In the genomic region with DNA sequence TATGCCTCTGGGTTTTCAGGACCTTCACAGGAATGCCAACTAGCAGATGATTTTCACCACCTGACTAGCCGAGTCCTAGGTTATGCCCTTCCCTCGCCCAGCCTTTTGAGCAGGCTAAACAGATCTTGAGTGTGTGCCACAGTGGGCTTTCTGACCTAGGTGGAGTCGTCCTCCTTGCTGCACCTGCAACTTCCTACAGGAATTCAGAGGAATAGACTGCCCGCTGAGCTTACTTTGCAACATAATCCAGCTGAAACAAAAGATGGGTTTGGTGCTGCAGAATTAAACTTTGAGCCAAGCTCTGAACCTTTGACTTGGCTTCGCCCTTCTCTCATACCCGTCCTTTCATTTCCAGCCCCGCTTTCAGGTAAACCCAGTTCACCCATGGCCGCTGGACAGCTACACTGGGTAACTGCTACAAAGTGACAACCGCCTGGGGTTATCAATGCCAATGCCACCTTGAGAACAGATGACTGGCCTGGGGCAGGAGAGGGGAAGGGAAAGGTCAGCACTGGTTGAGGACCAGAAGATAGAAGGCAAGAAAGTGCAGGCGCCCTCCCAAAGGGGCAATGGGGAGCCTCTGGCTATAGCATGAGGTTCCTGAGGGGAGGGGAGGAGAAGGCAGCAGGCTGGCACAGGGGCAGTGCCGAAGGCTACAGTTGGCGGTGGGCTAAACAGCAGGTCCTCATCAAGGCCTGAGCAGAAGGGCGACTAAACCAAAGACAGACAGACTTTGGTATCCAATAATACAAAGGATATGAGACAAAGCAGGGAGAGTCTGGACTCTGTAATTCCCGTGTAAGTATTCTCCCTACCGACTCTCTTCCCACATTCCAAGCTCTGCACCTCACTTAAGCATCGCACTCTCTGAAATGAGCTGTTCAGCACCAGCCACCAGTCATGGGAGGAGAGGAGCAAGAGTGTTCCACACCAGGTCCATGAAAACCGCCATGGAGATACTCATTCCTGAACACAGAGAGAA, we compare ENCODE assay signal across 18 mouse cellular contexts.
A peak's percentile ranks its signal among the peaks of the same experiment; 100 is the strongest.
DNase-seq lines count a peak whose midpoint lies in the region; ATAC-seq and TF ChIP-seq lines count a peak whose summit lies in the region.
"Had no signal": no experiment of that assay in that cellular context is flagged by ENCODE, and none has a peak within 500 bp of the region (broad histone marks: within the 10 kb centered on the region; RNA-seq: fewer than 3 reads in every experiment).

No protein-coding gene starts in this region.

- no peaks in the 10 kb centered on the region for H3K27me3 ChIP-seq in heart, embryonic 10.5 days (ENCODE audit: insufficient read depth, poor library complexity, severe bottlenecking)
- H3K27me3 ChIP-seq in liver, adult 2 months (ENCODE audit: control insufficient read depth, insufficient read depth, low read length), result no peaks in the 10 kb centered on the region
- no peaks in the 10 kb centered on the region for H3K27me3 ChIP-seq in liver, embryonic 11.5 days (replicated peaks; ENCODE audit: control insufficient read depth, insufficient read depth, low read length)
- H3K27me3 ChIP-seq: embryonic facial prominence, embryonic 13.5 days; forebrain, embryonic 12.5 days; hindbrain, embryonic 12.5 days; Patski had no signal

- H3K4me3 ChIP-seq in heart, embryonic 10.5 days, result no peak overlapping the region
- no peak overlapping the region for H3K4me3 ChIP-seq in liver, adult 2 months (ENCODE audit: insufficient read depth, low read depth, low read length)
- H3K4me3 ChIP-seq in liver, embryonic 11.5 days (ENCODE audit: low read depth, low read length), result no peak overlapping the region
- peak overlapping the region; percentile 32 to 33; a peak in 2 of 4 replicates for H3K4me3 ChIP-seq in ES-E14 (ENCODE audit: insufficient read depth in 1 of 2, low read depth in 1 of 2, low read length in 2 of 2, poor library complexity in 1 of 2, severe bottlenecking in 1 of 2)
- H3K4me3 ChIP-seq: embryonic facial prominence, embryonic 13.5 days; forebrain, embryonic 12.5 days; hindbrain, embryonic 12.5 days had no signal

- DNase-seq in heart, embryonic 10.5 days (ENCODE audit: low spot score), result peak; percentile 59
- no peak for DNase-seq in heart, adult 9 months (ENCODE audit: low spot score in 2 of 2)
- DNase-seq in liver, adult 2 months (ENCODE audit: extremely low read depth, low read depth, low spot score), result peak; percentile 95
- no peak for DNase-seq in liver, embryonic 11.5 days (ENCODE audit: low spot score)
- peak; percentile 74 for DNase-seq in ES-E14 (ENCODE audit: low read depth, low spot score)
- DNase-seq in gastrocnemius, postnatal 14 days, result no peak
- no peak for DNase-seq in urinary bladder, postnatal 36 days (ENCODE audit: low spot score in 2 of 2)
- DNase-seq: cerebellum, adult 11 months; cerebellum, adult 9-11 months; cerebellum, postnatal 36 days; gastrocnemius, postnatal 25 days had no signal

- H3K4me1 ChIP-seq in heart, embryonic 10.5 days, result no peaks in the 10 kb centered on the region
- peaks cover 14% of the 10 kb centered on the region for H3K4me1 ChIP-seq in liver, adult 2 months (ENCODE audit: control insufficient read depth, insufficient read depth, low read length)
- H3K4me1 ChIP-seq in liver, embryonic 11.5 days (replicated peaks; ENCODE audit: control insufficient read depth, insufficient read depth, low read length), result no peaks in the 10 kb centered on the region
- peaks cover 26 to 27% of the 10 kb centered on the region in 2 experiments for H3K4me1 ChIP-seq in ES-E14 (ENCODE audit: control insufficient read depth in 2 of 2, insufficient read depth in 2 of 2, low read length in 2 of 2, poor library complexity in 1 of 2)
- H3K4me1 ChIP-seq: embryonic facial prominence, embryonic 13.5 days; forebrain, embryonic 12.5 days; hindbrain, embryonic 12.5 days had no signal

- H3K9ac ChIP-seq in liver, adult 2 months (ENCODE audit: low read depth, low read length), result no peak overlapping the region; the same call in 1 of the 2 replicates
- H3K9ac ChIP-seq in liver, embryonic 11.5 days (ENCODE audit: low read depth, low read length), result no peak overlapping the region
- peak overlapping the region; percentile 56 for H3K9ac ChIP-seq in ES-E14 (ENCODE audit: insufficient read depth, low read depth, low read length, poor library complexity, severe bottlenecking)
- H3K9ac ChIP-seq: embryonic facial prominence, embryonic 13.5 days; forebrain, embryonic 12.5 days; hindbrain, embryonic 12.5 days had no signal

- intact Hi-C loops in gastrocnemius, postnatal 14 days (cut with DNase I; ENCODE audit: low total_unique reads), result no loop called here

- TF ChIP-seq POLR2A in liver, adult 2 months (IDR thresholded peaks at IDR 0.05; ENCODE audit: extremely low read depth, insufficient read depth, low read length), result no peak

- no peaks in the 10 kb centered on the region for H3K79me2 ChIP-seq in liver, adult 2 months (ENCODE audit: control insufficient read depth, insufficient read depth, low read length)

- H3K9me3 ChIP-seq in heart, embryonic 10.5 days, result no peaks in the 10 kb centered on the region
- no peaks in the 10 kb centered on the region for H3K9me3 ChIP-seq in liver, embryonic 11.5 days (ENCODE audit: control insufficient read depth, low read length)
- no peaks in the 10 kb centered on the region for H3K9me3 ChIP-seq in ES-E14 (ENCODE audit: control insufficient read depth, insufficient read depth, low read depth, low read length)
- H3K9me3 ChIP-seq: embryonic facial prominence, embryonic 13.5 days; forebrain, embryonic 12.5 days; hindbrain, embryonic 12.5 days had no signal

- no peak for TF ChIP-seq CTCF in liver, adult 2 months (IDR thresholded peaks at IDR 0.05; ENCODE audit: low read depth, low read length)

- ATAC-seq in liver, embryonic 11.5 days (replicated peaks; ENCODE audit: low FRiP score), result no peak
- ATAC-seq: forebrain, embryonic 16.5 days; inflammation-experienced regulatory T-cells, adult 6 months; intestine, postnatal 0 days; Patski had no signal

- H3K27ac ChIP-seq in heart, embryonic 10.5 days, result no peak overlapping the region
- H3K27ac ChIP-seq in liver, adult 2 months (replicated peaks; ENCODE audit: insufficient read depth, low read depth, low read length), result peak overlapping the region; percentile 77
- H3K27ac ChIP-seq in liver, embryonic 11.5 days (ENCODE audit: low read depth, low read length), result no peak overlapping the region
- peak overlapping the region; percentile 95 for H3K27ac ChIP-seq in ES-E14 (ENCODE audit: insufficient read depth, low read depth, low read length, poor library complexity, severe bottlenecking)
- H3K27ac ChIP-seq: embryonic facial prominence, embryonic 13.5 days; forebrain, embryonic 12.5 days; hindbrain, embryonic 12.5 days had no signal

- WGBS in heart, embryonic 10.5 days, result 63% methylated on average over 17 of the region's 17 CpGs
- 48% methylated on average over 17 of the region's 17 CpGs for WGBS in liver, adult 2 months
- 74% methylated on average over 17 of the region's 17 CpGs for WGBS in liver, embryonic 11.5 days

- no peaks in the 10 kb centered on the region for H3K36me3 ChIP-seq in heart, embryonic 10.5 days
- H3K36me3 ChIP-seq in liver, adult 2 months (ENCODE audit: control insufficient read depth, insufficient read depth, low read length), result peaks cover 10% of the 10 kb centered on the region; the same call in 1 of the 2 replicates
- H3K36me3 ChIP-seq in liver, embryonic 11.5 days (ENCODE audit: control insufficient read depth, insufficient read depth, low read length), result no peaks in the 10 kb centered on the region; the same call in 1 of the 2 replicates
- H3K36me3 ChIP-seq in ES-E14 (ENCODE audit: control insufficient read depth, insufficient read depth, low read length, poor library complexity, severe bottlenecking), result peaks cover 20% of the 10 kb centered on the region
- H3K36me3 ChIP-seq: embryonic facial prominence, embryonic 13.5 days; forebrain, embryonic 12.5 days; hindbrain, embryonic 12.5 days had no signal

- in situ Hi-C loops in ES-E14 (cut with MboI; ENCODE audit: low sequenced_read_pairs in 2 of 2, unreplicated experiment in 2 of 2), result no loop called here

- no peak overlapping the region for H3K4me2 ChIP-seq in liver, embryonic 11.5 days
- H3K4me2 ChIP-seq: embryonic facial prominence, embryonic 13.5 days; forebrain, embryonic 12.5 days; hindbrain, embryonic 12.5 days had no signal

TF ChIP-seq in ES-E14, 5 proteins besides CTCF, POLR2A, EP300 and RAD21:
- TF ChIP-seq CHD2 (IDR thresholded peaks at IDR 0.05; ENCODE audit: low read depth, low read length) (0 out of 2 replicates have a peak, but pooled peaks have one; percentile 22), MAFK (IDR thresholded peaks at IDR 0.05; ENCODE audit: insufficient read depth, low read depth, low read length) (no peak)
TF ChIP-seq in ES-E14: peak in this region for 1.

Comparison
In these comparisons a context has a peak if more than half of its experiments do, and no peak if none do; other contexts are left out.
1. DNase-seq: peak in heart, embryonic 10.5 days (single experiment), liver, adult 2 months (single experiment) and ES-E14 (single experiment); none in heart, adult 9 months (0 of 2), liver, embryonic 11.5 days (single experiment), gastrocnemius, postnatal 14 days (single experiment) and urinary bladder, postnatal 36 days (0 of 2).
2. H3K27ac ChIP-seq: peak in liver, adult 2 months (single experiment) and ES-E14 (single experiment); none in heart, embryonic 10.5 days (single experiment) and liver, embryonic 11.5 days (single experiment).
3. H3K4me3 ChIP-seq: peak in ES-E14 (2 of 2); none in heart, embryonic 10.5 days (single experiment), liver, adult 2 months (single experiment) and liver, embryonic 11.5 days (single experiment).